Mouse (Mus musculus) bone marrow macrophage, adult 2 months (primary cell): Measurements from ENCODE around the gene Palld.

Experiments
- CTCF ChIP-seq: IDR thresholded peaks from 2 replicates; pipeline ENCODE4 v1.5.1; 2012; ENCODE audit warnings: low read depth, mild to moderate bottlenecking, low read length, moderate library complexity
- POLR2A ChIP-seq: IDR thresholded peaks from 2 replicates; pipeline ENCODE4 v1.6.1; 2012; ENCODE audit warnings: mild to moderate bottlenecking, low read depth, low read length, borderline replicate concordance

DNA sequence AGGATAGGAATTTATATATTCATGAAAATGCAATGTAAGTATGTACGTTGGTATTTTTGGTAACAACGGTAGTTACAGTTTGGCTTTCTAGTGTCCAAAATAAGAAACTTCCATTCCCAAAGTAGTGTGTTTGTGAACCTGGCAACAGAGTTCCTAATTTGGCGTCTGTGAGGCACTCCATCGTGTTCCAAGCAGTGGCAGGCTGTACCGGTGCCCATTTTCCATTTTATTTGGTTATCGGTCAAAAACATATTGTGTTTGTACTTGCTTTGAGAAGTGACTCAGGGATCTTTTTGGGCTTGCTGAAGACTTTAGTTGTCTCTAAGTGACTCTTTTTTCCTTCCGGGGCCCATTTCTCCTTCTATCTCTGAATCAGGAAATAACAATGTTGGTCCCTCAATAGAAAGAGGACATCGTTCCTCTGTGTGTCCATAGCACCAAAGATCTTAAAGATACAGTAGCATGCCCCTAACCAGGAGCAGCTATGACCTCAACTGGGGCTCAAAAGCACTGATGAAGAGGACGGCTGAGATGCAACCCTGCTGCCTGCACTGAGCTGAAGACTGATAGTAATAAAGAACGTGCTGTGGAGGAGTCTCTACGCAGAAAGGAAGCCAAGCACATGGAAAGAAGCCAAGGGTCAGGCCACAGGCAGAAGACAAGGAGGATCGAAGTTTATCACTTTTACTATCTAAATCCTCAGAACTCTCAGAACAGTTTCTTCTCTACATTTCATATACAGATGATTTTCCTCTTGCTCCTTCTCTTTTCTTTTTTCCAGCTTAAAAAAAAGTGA, 344.2 kb downstream of the Palld start:
- no peak for TF ChIP-seq CTCF
- no peak for TF ChIP-seq POLR2A
